Mouse (Mus musculus) myocyte (in vitro differentiated cells): ENCODE measurements around the gene Hip1.

ENCODE experiments used
- CEBPB ChIP-seq: IDR thresholded peaks from 2 replicates; pipeline ENCODE4 v1.6.1; 2011; ENCODE audit warnings: mild to moderate bottlenecking, moderate library complexity; ENCODE audit not compliant: poor library complexity, insufficient read depth, severe bottlenecking
- E2F4 ChIP-seq: IDR thresholded peaks from one replicate; pipeline ENCODE4 v1.6.1; 2011; ENCODE audit warnings: mild to moderate bottlenecking, control low read depth, moderate library complexity; ENCODE audit not compliant: insufficient read depth
- POLR2A ChIP-seq: IDR thresholded peaks from one replicate; pipeline ENCODE4 v1.6.1; 2011; ENCODE audit warnings: low read depth, mild to moderate bottlenecking, control low read depth, moderate library complexity; ENCODE audit not compliant: insufficient read length
- POLR2AphosphoS2 ChIP-seq: IDR thresholded peaks from one replicate; pipeline ENCODE4 v1.6.1; 2011; ENCODE audit warnings: low read depth, control low read depth; ENCODE audit not compliant: insufficient read length
- REST ChIP-seq: IDR thresholded peaks from one replicate; pipeline ENCODE4 v1.6.1; 2011; ENCODE audit warnings: mild to moderate bottlenecking, control low read depth, moderate library complexity; ENCODE audit not compliant: insufficient read depth, insufficient read length
- TCF3 ChIP-seq: IDR thresholded peaks from one replicate; pipeline ENCODE4 v1.6.1; 2011; ENCODE audit warnings: low read depth, control low read depth; ENCODE audit not compliant: insufficient read length

DNA sequence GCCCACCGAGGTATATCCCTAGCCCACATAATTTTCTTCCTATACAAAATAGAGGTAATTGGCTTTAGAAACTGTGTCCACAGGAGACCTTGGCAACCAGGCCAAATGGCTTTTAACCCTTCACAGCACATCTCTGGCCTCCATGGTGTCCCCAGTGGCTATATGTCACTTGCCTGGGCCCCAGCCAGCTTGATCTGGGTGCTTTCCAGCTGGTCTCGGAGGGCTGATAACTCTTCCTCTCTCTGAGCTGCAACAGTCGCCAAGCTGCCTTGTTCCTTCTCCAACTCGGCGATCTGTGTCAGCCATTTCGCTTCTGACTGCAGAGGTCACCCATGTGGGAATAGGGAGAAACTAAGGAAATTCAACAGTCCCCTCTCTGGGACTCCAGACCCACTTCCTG, 113.8 kb downstream of the Hip1 start:
- TF ChIP-seq CEBPB (no peak), E2F4 (no peak), REST (no peak), TCF3 (no peak), POLR2A (no peak), POLR2AphosphoS2 (no peak)
